In the genomic region with DNA sequence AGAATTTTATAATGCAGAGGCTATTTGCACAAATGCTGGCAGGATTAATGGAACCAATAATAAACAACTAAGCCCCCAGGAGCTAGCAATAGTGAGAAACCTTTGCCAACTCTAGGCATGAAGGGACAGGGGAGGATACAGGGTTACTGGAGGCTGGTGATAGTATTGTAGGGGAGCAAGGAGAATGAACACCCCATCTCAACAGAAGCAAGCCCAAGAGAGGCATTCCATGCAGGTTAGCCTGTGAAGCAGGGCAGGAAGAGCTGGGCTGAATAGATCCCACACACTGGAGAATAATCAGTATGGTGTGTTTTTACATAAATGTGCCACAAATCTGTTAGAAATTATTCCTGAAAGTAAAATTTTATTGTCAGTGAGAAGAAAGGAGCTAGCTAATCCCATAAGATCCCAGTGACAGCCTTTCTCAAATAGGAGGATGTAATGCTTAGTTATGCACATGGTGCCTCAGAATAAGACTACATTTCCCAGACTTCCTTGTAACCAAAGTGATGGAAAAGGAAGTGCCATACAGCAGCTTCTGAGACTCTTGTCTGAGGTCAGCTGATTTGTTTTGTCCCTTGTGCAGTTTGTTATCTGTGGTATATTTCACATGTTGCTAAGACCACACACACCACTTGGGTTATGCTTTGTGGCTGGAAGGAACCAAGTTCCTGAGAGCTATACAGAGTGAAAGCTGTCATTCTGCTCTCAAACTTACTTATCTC, we compare ENCODE assay signal across 11 mouse cellular contexts.
DNase-seq lines count a peak whose midpoint lies in the region; ATAC-seq and TF ChIP-seq lines count a peak whose summit lies in the region.
"Had no signal": no experiment of that assay in that cellular context is flagged by ENCODE, and none has a peak within 500 bp of the region (broad histone marks: within the 10 kb centered on the region; RNA-seq: fewer than 3 reads in every experiment).

No protein-coding gene starts in this region.

- no peak overlapping the region for H3K9ac ChIP-seq in hindbrain, embryonic 13.5 days
- no peak overlapping the region for H3K9ac ChIP-seq in midbrain, embryonic 13.5 days (replicated peaks)
- H3K9ac ChIP-seq: liver, embryonic 15.5 days had no signal

- H3K27ac ChIP-seq in hindbrain, embryonic 13.5 days: no peak overlapping the region
- H3K27ac ChIP-seq in hindbrain, embryonic 10.5 days: no peak overlapping the region
- H3K27ac ChIP-seq in midbrain, embryonic 13.5 days: no peak overlapping the region
- H3K27ac ChIP-seq: heart, embryonic 10.5 days; liver, embryonic 15.5 days had no signal

- H3K9me3 ChIP-seq in hindbrain, embryonic 13.5 days: no peaks in the 10 kb centered on the region
- H3K9me3 ChIP-seq in hindbrain, embryonic 10.5 days: 0 out of 2 replicates have a peak, but pooled peaks cover 4% of the 10 kb centered on the region
- no peaks in the 10 kb centered on the region for H3K9me3 ChIP-seq in midbrain, embryonic 13.5 days
- H3K9me3 ChIP-seq: heart, embryonic 10.5 days; liver, embryonic 15.5 days had no signal

- no peak for TF ChIP-seq CTCF in brain, embryonic 14.5 days (IDR thresholded peaks at IDR 0.05; ENCODE audit: borderline replicate concordance, extremely low read depth, insufficient read depth, insufficient read length)

- no peaks in the 10 kb centered on the region for H3K4me1 ChIP-seq in hindbrain, embryonic 13.5 days (replicated peaks)
- 0 out of 2 replicates have a peak, but pooled peaks cover 3% of the 10 kb centered on the region for H3K4me1 ChIP-seq in hindbrain, embryonic 10.5 days (replicated peaks)
- no peaks in the 10 kb centered on the region for H3K4me1 ChIP-seq in midbrain, embryonic 13.5 days (replicated peaks)
- H3K4me1 ChIP-seq: heart, embryonic 10.5 days; liver, embryonic 15.5 days had no signal

- no peak for DNase-seq in hindbrain, embryonic 10.5 days (ENCODE audit: low spot score)
- DNase-seq in CD4-positive helper T cell, adult 2 months (ENCODE audit: low read depth, low spot score): peak; percentile 12
- DNase-seq in brain, embryonic 14.5 days (ENCODE audit: low read depth): peak; percentile 61
- DNase-seq in kidney, postnatal 36 days: no peak
- no peak for DNase-seq in kidney, postnatal 4 days
- no peak for DNase-seq in cerebellum, postnatal 14 days
- DNase-seq: kidney, adult 11 months had no signal

- H3K4me2 ChIP-seq in hindbrain, embryonic 13.5 days: no peak overlapping the region
- no peak overlapping the region for H3K4me2 ChIP-seq in midbrain, embryonic 13.5 days (replicated peaks)
- H3K4me2 ChIP-seq: liver, embryonic 15.5 days had no signal

- TF ChIP-seq POLR2A in brain, embryonic 14.5 days (IDR thresholded peaks at IDR 0.05; ENCODE audit: borderline replicate concordance, extremely low read depth, insufficient read depth, insufficient read length, poor library complexity, severe bottlenecking): no peak

- peak; percentile 90 for ATAC-seq in hindbrain, embryonic 13.5 days (ENCODE audit: low FRiP score)
- peak; percentile 83 for ATAC-seq in midbrain, embryonic 13.5 days

- H3K36me3 ChIP-seq in hindbrain, embryonic 13.5 days: no peaks in the 10 kb centered on the region
- H3K36me3 ChIP-seq in hindbrain, embryonic 10.5 days: no peaks in the 10 kb centered on the region
- H3K36me3 ChIP-seq in midbrain, embryonic 13.5 days: no peaks in the 10 kb centered on the region
- H3K36me3 ChIP-seq: heart, embryonic 10.5 days; liver, embryonic 15.5 days had no signal

- no peaks in the 10 kb centered on the region for H3K27me3 ChIP-seq in hindbrain, embryonic 13.5 days
- no peaks in the 10 kb centered on the region for H3K27me3 ChIP-seq in hindbrain, embryonic 10.5 days (ENCODE audit: insufficient read depth, poor library complexity, severe bottlenecking)
- H3K27me3 ChIP-seq in midbrain, embryonic 13.5 days: no peaks in the 10 kb centered on the region
- H3K27me3 ChIP-seq: liver, embryonic 15.5 days had no signal

- H3K4me3 ChIP-seq in hindbrain, embryonic 13.5 days: no peak overlapping the region
- H3K4me3 ChIP-seq in hindbrain, embryonic 10.5 days: no peak overlapping the region
- H3K4me3 ChIP-seq in midbrain, embryonic 13.5 days (replicated peaks): no peak overlapping the region
- H3K4me3 ChIP-seq: heart, embryonic 10.5 days; liver, embryonic 15.5 days had no signal

Comparison
In these comparisons a context has a peak if more than half of its experiments do, and no peak if none do; other contexts are left out.
1. DNase-seq: peak in CD4-positive helper T cell, adult 2 months (single experiment) and brain, embryonic 14.5 days (single experiment); none in hindbrain, embryonic 10.5 days (single experiment), kidney, postnatal 36 days (0 of 2), kidney, postnatal 4 days (0 of 2) and cerebellum, postnatal 14 days (0 of 2).